Mouse (Mus musculus) midbrain, embryonic 14.5 days (tissue): Measurements from ENCODE around the gene Olfr291. TPM values are rescaled to one million over a fixed set of nuclear protein-coding genes. Genes with fewer than 3 reads are reported as not detected.

Source experiments
- ATAC-seq: fragments of 200-750 bp; cut with Nextera tagmentation; 2 replicates; pipeline ENCODE4 v1.8.0; 2017; ENCODE audit warnings: moderate number of reproducible peaks, moderate library complexity; ENCODE audit not compliant: low FRiP score, low TSS enrichment
- DNase-seq: peaks from one replicate; pipeline ENCODE4 v3.0.0-alpha.2; 2015
- H3K27ac ChIP-seq: fragments of 300-500 bp; sonication (generic); replicated peaks from 2 replicates; pipeline ENCODE4 v1.5.1; 2014; ENCODE audit warnings: mild to moderate bottlenecking, low read depth, low read length, moderate library complexity
- H3K27me3 ChIP-seq: fragments of 300-500 bp; sonication (generic); 2 replicates; pipeline ENCODE4 v1.6.1; 2014; ENCODE audit warnings: low read length, control low read depth, mixed read lengths; ENCODE audit not compliant: control insufficient read depth, insufficient read depth
- H3K36me3 ChIP-seq: fragments of 300-500 bp; sonication (generic); 2 replicates; pipeline ENCODE4 v1.6.1; 2014; ENCODE audit warnings: low read length, control low read depth; ENCODE audit not compliant: control insufficient read depth, insufficient read depth
- H3K4me1 ChIP-seq: fragments of 300-500 bp; sonication (generic); 2 replicates; pipeline ENCODE4 v1.6.1; 2014; ENCODE audit warnings: mild to moderate bottlenecking, antibody characterized with exemption, low read length, control low read depth; ENCODE audit not compliant: control insufficient read depth, insufficient read depth
- H3K4me2 ChIP-seq: fragments of 300-500 bp; sonication (generic); 2 replicates; pipeline ENCODE4 v1.6.1; 2014; ENCODE audit warnings: mild to moderate bottlenecking, low read length, moderate library complexity
- H3K4me3 ChIP-seq: fragments of 300-500 bp; sonication (generic); replicated peaks from 2 replicates; pipeline ENCODE4 v1.5.1; 2014; ENCODE audit warnings: low read depth, low read length
- H3K9ac ChIP-seq: fragments of 300-500 bp; sonication (generic); replicated peaks from 2 replicates; pipeline ENCODE4 v1.6.1; 2014; ENCODE audit warnings: mild to moderate bottlenecking, low read length, moderate library complexity
- H3K9me3 ChIP-seq: fragments of 300-500 bp; sonication (generic); 2 replicates; pipeline ENCODE4 v1.6.1; 2016; ENCODE audit warnings: low read length, control low read depth, mixed read lengths; ENCODE audit not compliant: control insufficient read depth
- WGBS: fragments of 180-500 bp; shearing (Covaris S2); extraction: QIAGEN DNeasy Blood & Tissue Kit; methylation state at CpG from one replicate; pipeline ENCODE4 v1.1.7; 2014; 5-methylcytosine and 5-hydroxymethylcytosine counted together
- polyA plus RNA-seq: library from polyadenylated mRNA; unstranded; fragments of >200 nt; fragmentation: Nextera tagmentation; extraction: Ambion mirVana; gene quantifications from 2 replicates; pipeline ENCODE4 v1.2.1, GENCODE M21; 2014

The Olfr291 gene
- polyA plus RNA-seq, result not detected in 2 replicates

DNA sequence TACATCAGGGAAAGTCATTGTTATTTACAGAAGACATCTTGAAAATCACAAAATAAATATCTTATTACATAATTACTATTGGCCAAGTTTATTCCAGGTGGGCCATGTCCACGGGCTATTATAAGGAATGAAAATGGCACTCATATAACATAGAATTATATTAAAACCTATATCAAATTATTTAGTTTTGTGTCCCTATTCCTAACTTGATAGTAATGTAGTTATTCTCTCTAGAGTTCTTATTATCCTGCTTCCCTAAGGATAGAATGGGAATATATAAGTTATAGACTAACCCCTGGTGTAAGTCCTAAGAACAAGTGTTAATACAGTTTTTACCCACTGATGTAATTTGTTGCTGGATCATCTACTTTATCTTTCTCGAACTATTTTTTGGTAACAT, at the start of gene Olfr291:
Gene Olfr291 (plus strand): TSS at position 301 of the 400 bp plus-strand sequence.
- Histone ChIP-seq H3K36me3 (no peaks in the 10 kb centered on the region), H3K27ac (no peak within 1 kb of the TSS), H3K9me3 (no peaks in the 10 kb centered on the region), H3K4me3 (no peak within 1 kb of the TSS), H3K4me1 (no peaks in the 10 kb centered on the region), H3K27me3 (no peaks in the 10 kb centered on the region), H3K9ac (no peak within 1 kb of the TSS), H3K4me2 (no peak within 1 kb of the TSS)
- ATAC-seq (no peak), DNase-seq (no peak)
- 81% methylated on average over 2 of the region's 2 CpGs for WGBS

DNA sequence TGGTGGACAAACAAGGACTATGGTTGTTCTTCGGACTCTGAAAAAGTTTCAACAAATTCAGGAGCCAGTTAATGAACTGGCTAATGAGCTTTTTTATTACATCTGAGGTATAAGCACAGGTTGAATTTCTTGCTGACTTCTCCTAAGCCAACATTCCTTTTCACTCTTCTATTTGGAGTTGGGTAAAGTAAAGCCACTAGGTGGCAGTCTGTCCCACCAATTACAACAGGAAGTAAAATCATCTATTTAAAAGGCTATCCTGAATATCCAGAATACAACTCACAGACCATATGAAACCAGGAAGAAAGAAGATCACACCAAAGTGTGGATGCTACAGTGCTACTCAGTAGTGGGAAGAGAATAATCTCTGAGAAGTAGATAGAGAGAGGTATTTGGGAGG, 48.1 kb upstream of the Olfr291 start:
- H3K4me1 ChIP-seq, result no peaks in the 10 kb centered on the region
- H3K27ac ChIP-seq, result no peak overlapping the region
- no peaks in the 10 kb centered on the region for H3K36me3 ChIP-seq
- no peak overlapping the region for H3K9ac ChIP-seq
- no peak overlapping the region for H3K4me2 ChIP-seq
- no peaks in the 10 kb centered on the region for H3K27me3 ChIP-seq
- 53% methylated on average over 1 of the region's 1 CpGs for WGBS
- no peak overlapping the region for H3K4me3 ChIP-seq
- no peaks in the 10 kb centered on the region for H3K9me3 ChIP-seq
- peak; percentile 64 for DNase-seq
- no peak for ATAC-seq

DNA sequence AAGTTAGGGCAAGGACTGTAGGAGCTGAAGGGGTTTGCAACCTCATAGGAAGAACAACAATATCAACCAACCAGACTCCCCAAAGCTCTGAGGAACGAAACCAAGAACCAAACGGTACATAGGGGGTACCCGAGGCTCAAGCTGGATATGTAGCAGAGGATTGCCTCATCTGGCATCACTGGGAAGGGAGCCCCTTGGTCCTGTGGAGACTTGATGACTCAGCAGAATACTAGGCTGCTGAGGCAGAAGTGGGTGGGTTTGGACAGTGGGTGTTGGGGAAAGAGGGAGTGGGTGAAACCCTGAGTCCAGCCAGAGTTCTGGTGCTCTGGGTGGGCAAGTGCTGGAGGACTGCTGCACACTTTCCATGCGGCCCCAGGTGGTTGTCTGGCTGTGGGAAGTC, 47.2 kb upstream of the Olfr291 start:
- Histone ChIP-seq H3K27me3 (no peaks in the 10 kb centered on the region), H3K36me3 (no peaks in the 10 kb centered on the region), H3K9me3 (no peaks in the 10 kb centered on the region), H3K9ac (no peak overlapping the region), H3K27ac (no peak overlapping the region), H3K4me1 (no peaks in the 10 kb centered on the region), H3K4me2 (no peak overlapping the region), H3K4me3 (no peak overlapping the region)
- ATAC-seq (no peak), DNase-seq (no peak)
- WGBS, result 85% methylated on average over 4 of the region's 4 CpGs

DNA sequence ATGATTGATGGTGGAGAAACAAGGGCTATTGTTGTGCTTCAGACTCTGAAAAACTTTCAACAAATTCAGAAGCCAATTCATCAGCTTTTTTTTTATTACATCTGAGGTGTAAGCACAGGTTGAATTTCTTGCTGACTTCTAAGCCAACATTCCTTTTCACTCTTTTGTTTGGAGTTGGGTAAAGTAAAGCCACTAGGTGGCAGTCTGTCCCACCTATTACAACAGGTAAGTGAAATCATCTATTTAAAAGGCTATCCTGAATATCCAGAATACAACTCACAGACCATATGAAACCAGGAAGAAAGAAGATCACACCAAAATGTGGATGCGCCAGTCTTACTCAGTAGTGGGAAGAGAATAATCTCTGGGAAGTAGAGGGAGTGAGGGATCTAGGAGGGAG, 31.2 kb downstream of the Olfr291 start:
- DNase-seq (peak; percentile 43), ATAC-seq (no peak)
- Histone ChIP-seq H3K4me1 (no peaks in the 10 kb centered on the region), H3K27me3 (no peaks in the 10 kb centered on the region), H3K4me3 (no peak overlapping the region), H3K27ac (no peak overlapping the region), H3K9me3 (no peaks in the 10 kb centered on the region), H3K4me2 (no peak overlapping the region), H3K36me3 (no peaks in the 10 kb centered on the region), H3K9ac (no peak overlapping the region)
- WGBS, result 62% methylated on average over 1 of the region's 1 CpGs

Other genes with a start within 250 kb of the Olfr291 start
- gene Fah, start 246.8 kb upstream of the Olfr291 start, polyA plus RNA-seq, result 6.0 and 9.0 TPM in 2 replicates
- gene Zfand6, start 163.6 kb upstream of the Olfr291 start, polyA plus RNA-seq, result 180 and 206 TPM in 2 replicates
- not detected in 2 replicates for gene Vmn2r65, start 110.6 kb downstream of the Olfr291 start, polyA plus RNA-seq
- gene Vmn2r66, start 158.7 kb downstream of the Olfr291 start, polyA plus RNA-seq, result not detected in 2 replicates